ENCODE assay signal across 26 mouse cellular contexts in genomic region chr13:115836203-115836768, GRCm38 (mm10).
DNase-seq lines count a peak whose midpoint lies in the region; ATAC-seq and TF ChIP-seq lines count a peak whose summit lies in the region.
"Had no signal": no experiment of that assay in that cellular context is flagged by ENCODE, and none has a peak within 500 bp of the region (broad histone marks: within the 10 kb centered on the region; RNA-seq: fewer than 3 reads in every experiment).

No protein-coding gene starts in this region.

- no peak overlapping the region for H3K4me2 ChIP-seq in hindbrain, postnatal 0 days (ENCODE audit: low read depth, low read length)
- no peak overlapping the region for H3K4me2 ChIP-seq in lung, embryonic 15.5 days
- H3K4me2 ChIP-seq in limb, embryonic 13.5 days (replicated peaks) = no peak overlapping the region
- H3K4me2 ChIP-seq: embryonic facial prominence, embryonic 12.5 days; heart, embryonic 13.5 days; hindbrain, embryonic 13.5 days; liver, embryonic 13.5 days; midbrain, embryonic 11.5 days had no signal

- DNase-seq in hindbrain, postnatal 0 days (ENCODE audit: low spot score) = peak; percentile 6
- DNase-seq in hindbrain, embryonic 10.5 days (ENCODE audit: low spot score) = no peak
- DNase-seq in lung, postnatal 10 days = no peak
- peak; percentile 61 for DNase-seq in NIH3T3 (ENCODE audit: low read depth)
- no peak for DNase-seq in ovary, postnatal 14 days (ENCODE audit: low spot score)
- DNase-seq: adrenal gland, postnatal 36 days; cerebellum, adult 11 months; cerebellum, adult 9-11 months; gastrocnemius, postnatal 36 days; heart, adult 2 months; kidney, adult 18-20 months; kidney, postnatal 36 days; layer of hippocampus, adult 9-11 months; liver, embryonic 13.5 days; lung, postnatal 14 days; right cerebral cortex, postnatal 14 days had no signal

- ATAC-seq in hindbrain, postnatal 0 days = no peak
- peak; percentile 52; the same call in 1 of the 2 replicates for ATAC-seq in lung, embryonic 15.5 days (ENCODE audit: borderline replicate concordance, extremely low read depth, low FRiP score, low TSS enrichment)
- ATAC-seq in limb, embryonic 13.5 days (ENCODE audit: low FRiP score, low read depth) = peak; percentile 82
- ATAC-seq: inflammation-experienced regulatory T-cells, adult 6 months had no signal

- no peaks in the 10 kb centered on the region for H3K27me3 ChIP-seq in hindbrain, postnatal 0 days (ENCODE audit: insufficient read depth, low read length)
- H3K27me3 ChIP-seq in hindbrain, embryonic 10.5 days (ENCODE audit: insufficient read depth, poor library complexity, severe bottlenecking) = no peaks in the 10 kb centered on the region
- no peaks in the 10 kb centered on the region for H3K27me3 ChIP-seq in lung, embryonic 15.5 days
- no peaks in the 10 kb centered on the region for H3K27me3 ChIP-seq in limb, embryonic 13.5 days
- H3K27me3 ChIP-seq: embryonic facial prominence, embryonic 12.5 days; heart, embryonic 13.5 days; hindbrain, embryonic 13.5 days; liver, embryonic 13.5 days had no signal

- TF ChIP-seq CTCF in hindbrain, postnatal 0 days (IDR thresholded peaks at IDR 0.05; ENCODE audit: low read depth) = no peak

- H3K36me3 ChIP-seq in hindbrain, postnatal 0 days (ENCODE audit: insufficient read depth, low read length) = no peaks in the 10 kb centered on the region
- no peaks in the 10 kb centered on the region for H3K36me3 ChIP-seq in hindbrain, embryonic 10.5 days
- H3K36me3 ChIP-seq in lung, embryonic 15.5 days = no peaks in the 10 kb centered on the region
- H3K36me3 ChIP-seq in limb, embryonic 13.5 days = no peaks in the 10 kb centered on the region
- H3K36me3 ChIP-seq: embryonic facial prominence, embryonic 12.5 days; heart, embryonic 13.5 days; hindbrain, embryonic 13.5 days; liver, embryonic 13.5 days had no signal

- no peak overlapping the region for H3K27ac ChIP-seq in hindbrain, postnatal 0 days
- H3K27ac ChIP-seq in hindbrain, embryonic 10.5 days = no peak overlapping the region
- H3K27ac ChIP-seq in lung, embryonic 15.5 days = no peak overlapping the region
- no peak overlapping the region for H3K27ac ChIP-seq in limb, embryonic 13.5 days
- H3K27ac ChIP-seq: embryonic facial prominence, embryonic 12.5 days; heart, adult 2 months; heart, embryonic 13.5 days; hindbrain, embryonic 13.5 days; left cerebral cortex, adult 2 months; liver, embryonic 13.5 days; stomach, postnatal 0 days had no signal

- H3K4me1 ChIP-seq in hindbrain, postnatal 0 days (ENCODE audit: insufficient read depth, low read length) = no peaks in the 10 kb centered on the region
- no peaks in the 10 kb centered on the region for H3K4me1 ChIP-seq in hindbrain, embryonic 10.5 days (replicated peaks)
- no peaks in the 10 kb centered on the region for H3K4me1 ChIP-seq in lung, embryonic 15.5 days
- peaks cover 11% of the 10 kb centered on the region for H3K4me1 ChIP-seq in limb, embryonic 13.5 days
- H3K4me1 ChIP-seq: embryonic facial prominence, embryonic 12.5 days; heart, embryonic 13.5 days; hindbrain, embryonic 13.5 days; liver, embryonic 13.5 days had no signal

- 52% methylated on average over 6 of the region's 6 CpGs for WGBS in hindbrain, postnatal 0 days
- WGBS in hindbrain, embryonic 10.5 days = 89% methylated on average over 6 of the region's 6 CpGs
- 29% methylated on average over 6 of the region's 6 CpGs for WGBS in lung, embryonic 15.5 days
- 32% methylated on average over 6 of the region's 6 CpGs for whole genome bisulfite sequencing in limb, embryonic 13.5 days

- no peak overlapping the region for H3K9ac ChIP-seq in hindbrain, postnatal 0 days (replicated peaks; ENCODE audit: low read length)
- H3K9ac ChIP-seq in lung, embryonic 15.5 days = no peak overlapping the region
- H3K9ac ChIP-seq in limb, embryonic 13.5 days = no peak overlapping the region
- H3K9ac ChIP-seq: embryonic facial prominence, embryonic 12.5 days; heart, embryonic 13.5 days; hindbrain, embryonic 13.5 days; liver, embryonic 13.5 days had no signal

- H3K4me3 ChIP-seq in hindbrain, postnatal 0 days (ENCODE audit: low read length) = no peak overlapping the region
- no peak overlapping the region for H3K4me3 ChIP-seq in hindbrain, embryonic 10.5 days
- no peak overlapping the region for H3K4me3 ChIP-seq in lung, embryonic 15.5 days
- H3K4me3 ChIP-seq in limb, embryonic 13.5 days = no peak overlapping the region
- H3K4me3 ChIP-seq: embryonic facial prominence, embryonic 12.5 days; erythroblast, embryonic 14.5 days; heart, adult 2 months; heart, embryonic 13.5 days; hindbrain, embryonic 13.5 days; left cerebral cortex, adult 2 months; liver, embryonic 13.5 days had no signal

- no peaks in the 10 kb centered on the region for H3K9me3 ChIP-seq in hindbrain, postnatal 0 days (ENCODE audit: low read length)
- no peaks in the 10 kb centered on the region for H3K9me3 ChIP-seq in hindbrain, embryonic 10.5 days
- no peaks in the 10 kb centered on the region for H3K9me3 ChIP-seq in lung, embryonic 15.5 days
- no peaks in the 10 kb centered on the region for H3K9me3 ChIP-seq in limb, embryonic 13.5 days
- H3K9me3 ChIP-seq: embryonic facial prominence, embryonic 12.5 days; heart, embryonic 13.5 days; hindbrain, embryonic 13.5 days; liver, embryonic 13.5 days had no signal

Comparison
In these comparisons a context has a peak if more than half of its experiments do, and no peak if none do; other contexts are left out.
1. DNase-seq: peak in hindbrain, postnatal 0 days (single experiment) and NIH3T3 (single experiment); none in hindbrain, embryonic 10.5 days (single experiment), lung, postnatal 10 days (single experiment) and ovary, postnatal 14 days (single experiment).